Mouse (Mus musculus): ENCODE measurements around the gene Tom1l2.

- TF ChIP-seq GATA1 (IDR thresholded peaks at IDR 0.05; ENCODE audit: low read length) (no peak), TAL1 (IDR thresholded peaks at IDR 0.05; ENCODE audit: low read length) (no peak)
Measured at GRCm38 (mm10) chr11:60257696-60258095, 95.0 kb downstream of the Tom1l2 start.
